Mouse (Mus musculus): ENCODE results near the gene Cd2bp2. TPM values are rescaled to one million over a fixed set of nuclear protein-coding genes. Genes with fewer than 3 reads are reported as not detected.
"Not testable (repeated sequence)": the region's sequence is repeated elsewhere in the genome, so short reads cannot be mapped to it uniquely, and the experiment has no call there.

The Cd2bp2 gene
- polyA plus RNA-seq, 1 experiment from 2014 or later, result 29.2 TPM

DNA sequence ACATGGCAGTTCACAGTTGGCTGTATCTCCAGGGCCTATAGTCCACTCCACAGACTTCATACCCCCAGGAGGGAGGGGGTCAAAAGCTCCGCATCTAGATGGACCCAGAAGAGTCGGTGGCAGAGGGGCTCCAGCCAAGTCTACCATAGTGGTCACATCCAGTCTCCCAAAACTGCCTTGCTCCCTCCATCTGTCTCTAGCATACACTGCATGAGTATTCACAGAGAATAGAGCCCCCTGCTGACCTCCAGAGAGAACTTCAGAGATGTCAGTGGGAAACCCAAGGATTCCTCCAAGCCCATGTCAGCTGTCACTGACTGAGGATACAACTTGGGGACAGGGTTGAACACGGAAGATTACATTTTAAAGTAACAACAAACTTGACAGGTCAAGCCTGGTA lies 10.2 kb downstream of the Cd2bp2 start:
- no peaks in the 10 kb centered on the region for H3K4me1 ChIP-seq (replicated peaks; ENCODE audit: control insufficient read depth, insufficient read depth, low read length)
- H3K27me3 ChIP-seq (replicated peaks; ENCODE audit: control insufficient read depth, insufficient read depth, low read length), result no peaks in the 10 kb centered on the region
- H3K9me3 ChIP-seq (ENCODE audit: control insufficient read depth), result no peaks in the 10 kb centered on the region
- H3K4me2 ChIP-seq (replicated peaks; ENCODE audit: low read depth), result no peak overlapping the region
- H3K36me3 ChIP-seq (ENCODE audit: control insufficient read depth, insufficient read depth), result no peaks in the 10 kb centered on the region
- peak; percentile 65 for TF ChIP-seq CTCF (IDR thresholded peaks at IDR 0.05; ENCODE audit: low read depth)
- H3K9ac ChIP-seq (ENCODE audit: low read depth, low read length), result no peak overlapping the region
- H3K27ac ChIP-seq (ENCODE audit: low read depth, low read length), result no peak overlapping the region
- 60% methylated on average over 3 of the region's 3 CpGs for WGBS
- no peak for ATAC-seq
- H3K4me3 ChIP-seq (ENCODE audit: low read depth, low read length), result no peak overlapping the region

GRCm38 (mm10) chr7:127184720-127185119 lies 11.1 kb downstream of the Cd2bp2 start:
- Histone ChIP-seq H3K9me3 (ENCODE audit: control insufficient read depth) (no peaks in the 10 kb centered on the region), H3K36me3 (ENCODE audit: control insufficient read depth, insufficient read depth) (no peaks in the 10 kb centered on the region), H3K4me1 (replicated peaks; ENCODE audit: control insufficient read depth, insufficient read depth, low read length) (no peaks in the 10 kb centered on the region), H3K9ac (ENCODE audit: low read depth, low read length) (no peak overlapping the region), H3K27ac (ENCODE audit: low read depth, low read length) (no peak overlapping the region), H3K27me3 (replicated peaks; ENCODE audit: control insufficient read depth, insufficient read depth, low read length) (no peaks in the 10 kb centered on the region), H3K4me2 (replicated peaks; ENCODE audit: low read depth) (no peak overlapping the region), H3K4me3 (ENCODE audit: low read depth, low read length) (no peak overlapping the region)
- ATAC-seq, result no peak
- WGBS, result no CpG with 5 or more reads among the region's 1 CpGs
- TF ChIP-seq CTCF (IDR thresholded peaks at IDR 0.05; ENCODE audit: low read depth), result no peak

GRCm38 (mm10) chr7:127183828-127184227 lies 12.0 kb downstream of the Cd2bp2 start:
- peak; percentile 74 for TF ChIP-seq CTCF (IDR thresholded peaks at IDR 0.05; ENCODE audit: low read depth)
- no peaks in the 10 kb centered on the region for H3K9me3 ChIP-seq (ENCODE audit: control insufficient read depth)
- H3K36me3 ChIP-seq (ENCODE audit: control insufficient read depth, insufficient read depth), result no peaks in the 10 kb centered on the region
- no peak overlapping the region for H3K9ac ChIP-seq (ENCODE audit: low read depth, low read length)
- no peak overlapping the region for H3K4me2 ChIP-seq (replicated peaks; ENCODE audit: low read depth)
- H3K4me1 ChIP-seq (replicated peaks; ENCODE audit: control insufficient read depth, insufficient read depth, low read length), result no peaks in the 10 kb centered on the region
- no peak overlapping the region for H3K27ac ChIP-seq (ENCODE audit: low read depth, low read length)
- ATAC-seq, result peak; percentile 88
- H3K27me3 ChIP-seq (replicated peaks; ENCODE audit: control insufficient read depth, insufficient read depth, low read length), result no peaks in the 10 kb centered on the region
- 55% methylated on average over 6 of the region's 6 CpGs for WGBS
- H3K4me3 ChIP-seq (ENCODE audit: low read depth, low read length), result no peak overlapping the region

- Histone ChIP-seq H3K9me3 (ENCODE audit: control insufficient read depth) (no peaks in the 10 kb centered on the region), H3K27me3 (replicated peaks; ENCODE audit: control insufficient read depth, insufficient read depth, low read length) (no peaks in the 10 kb centered on the region), H3K4me2 (replicated peaks; ENCODE audit: low read depth) (no peak overlapping the region), H3K4me3 (ENCODE audit: low read depth, low read length) (no peak overlapping the region), H3K4me1 (replicated peaks; ENCODE audit: control insufficient read depth, insufficient read depth, low read length) (no peaks in the 10 kb centered on the region), H3K9ac (ENCODE audit: low read depth, low read length) (no peak overlapping the region), H3K36me3 (ENCODE audit: control insufficient read depth, insufficient read depth) (no peaks in the 10 kb centered on the region), H3K27ac (ENCODE audit: low read depth, low read length) (no peak overlapping the region)
- whole genome bisulfite sequencing, result 42% methylated on average over 8 of the region's 8 CpGs
- ATAC-seq, result peak; percentile 58; the same call in 1 of the 2 replicates
- TF ChIP-seq CTCF (IDR thresholded peaks at IDR 0.05; ENCODE audit: low read depth), result no peak
Measured at GRCm38 (mm10) chr7:127183345-127183744, 12.5 kb downstream of the Cd2bp2 start.

DNA sequence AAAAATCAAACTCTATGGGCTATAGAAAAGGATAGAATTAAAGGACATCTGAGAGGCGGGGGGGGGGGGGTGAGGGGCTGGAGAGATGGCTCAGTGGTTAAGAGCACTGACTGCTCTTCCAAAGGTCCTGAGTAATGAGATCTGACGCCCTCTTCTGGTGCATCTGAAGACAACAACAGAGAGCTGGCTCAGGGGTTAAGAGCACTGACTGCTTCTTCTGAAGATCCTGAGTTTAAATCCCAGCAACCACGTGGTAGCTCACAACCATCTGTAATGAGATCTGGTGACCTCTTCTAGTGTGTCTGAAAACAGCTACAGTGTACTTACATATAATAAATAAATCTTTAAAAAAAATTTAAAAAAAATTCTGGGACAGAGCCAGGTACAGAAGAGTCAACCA lies 14.1 kb downstream of the Cd2bp2 start:
- not testable (repeated sequence) for H3K4me2 ChIP-seq (replicated peaks; ENCODE audit: low read depth); ATAC-seq; H3K36me3 ChIP-seq (ENCODE audit: control insufficient read depth, insufficient read depth); H3K4me1 ChIP-seq (replicated peaks; ENCODE audit: control insufficient read depth, insufficient read depth, low read length); H3K9ac ChIP-seq (ENCODE audit: low read depth, low read length); H3K27ac ChIP-seq (ENCODE audit: low read depth, low read length); H3K4me3 ChIP-seq (ENCODE audit: low read depth, low read length); H3K27me3 ChIP-seq (replicated peaks; ENCODE audit: control insufficient read depth, insufficient read depth, low read length); H3K9me3 ChIP-seq (ENCODE audit: control insufficient read depth)
- TF ChIP-seq CTCF (IDR thresholded peaks at IDR 0.05; ENCODE audit: low read depth), result 0 out of 2 replicates have a peak, but pooled peaks have one; percentile 23
- 43% methylated on average over 3 of the region's 3 CpGs for WGBS

- no peak for ATAC-seq
- H3K27ac ChIP-seq (ENCODE audit: low read depth, low read length), result no peak overlapping the region
- TF ChIP-seq CTCF (IDR thresholded peaks at IDR 0.05; ENCODE audit: low read depth), result no peak
- no peak overlapping the region for H3K4me2 ChIP-seq (replicated peaks; ENCODE audit: low read depth)
- no peaks in the 10 kb centered on the region for H3K27me3 ChIP-seq (replicated peaks; ENCODE audit: control insufficient read depth, insufficient read depth, low read length)
- no peaks in the 10 kb centered on the region for H3K9me3 ChIP-seq (ENCODE audit: control insufficient read depth)
- no peak overlapping the region for H3K9ac ChIP-seq (ENCODE audit: low read depth, low read length)
- H3K4me1 ChIP-seq (replicated peaks; ENCODE audit: control insufficient read depth, insufficient read depth, low read length), result no peaks in the 10 kb centered on the region
- no peaks in the 10 kb centered on the region for H3K36me3 ChIP-seq (ENCODE audit: control insufficient read depth, insufficient read depth)
- WGBS, result 62% methylated on average over 2 of the region's 2 CpGs
- no peak overlapping the region for H3K4me3 ChIP-seq (ENCODE audit: low read depth, low read length)
Measured at GRCm38 (mm10) chr7:127180783-127181182, 15.1 kb downstream of the Cd2bp2 start.

- H3K4me3 ChIP-seq (ENCODE audit: low read depth, low read length), result no peak overlapping the region
- no peak for TF ChIP-seq CTCF (IDR thresholded peaks at IDR 0.05; ENCODE audit: low read depth)
- no peaks in the 10 kb centered on the region for H3K4me1 ChIP-seq (replicated peaks; ENCODE audit: control insufficient read depth, insufficient read depth, low read length)
- H3K4me2 ChIP-seq (replicated peaks; ENCODE audit: low read depth), result no peak overlapping the region
- no peak overlapping the region for H3K9ac ChIP-seq (ENCODE audit: low read depth, low read length)
- H3K9me3 ChIP-seq (ENCODE audit: control insufficient read depth), result no peaks in the 10 kb centered on the region
- no peak for ATAC-seq
- 74% methylated on average over 4 of the region's 4 CpGs for WGBS
- no peaks in the 10 kb centered on the region for H3K27me3 ChIP-seq (replicated peaks; ENCODE audit: control insufficient read depth, insufficient read depth, low read length)
- H3K27ac ChIP-seq (ENCODE audit: low read depth, low read length), result no peak overlapping the region
- no peaks in the 10 kb centered on the region for H3K36me3 ChIP-seq (ENCODE audit: control insufficient read depth, insufficient read depth)
Measured at GRCm38 (mm10) chr7:127176937-127177336, 18.9 kb downstream of the Cd2bp2 start.
